Mouse (Mus musculus): ENCODE data around the gene Dis3l.
A peak's percentile ranks its signal among the peaks of the same experiment; 100 is the strongest.
"Not testable (repeated sequence)": the region's sequence is repeated elsewhere in the genome, so short reads cannot be mapped to it uniquely, and the experiment has no call there.

Dis3l gene

DNA sequence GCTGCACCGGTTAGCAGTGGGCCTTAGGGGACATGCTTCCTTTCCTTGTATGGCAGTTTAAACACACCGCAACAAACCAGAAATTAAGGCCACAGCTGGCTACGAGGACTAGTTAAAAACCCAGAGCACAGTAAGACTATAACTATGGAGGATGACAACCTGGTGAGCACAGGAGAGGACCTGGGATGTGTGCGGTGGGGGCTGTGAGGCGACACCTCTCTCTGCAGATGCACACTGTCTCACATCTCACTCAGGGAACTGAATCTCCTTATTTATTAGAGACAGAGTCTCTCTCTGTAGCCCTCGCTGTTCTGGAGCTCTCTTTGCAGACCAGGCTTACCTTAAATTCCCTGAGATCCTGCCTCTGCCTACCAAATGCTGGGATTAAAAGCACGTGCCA, 17.1 kb downstream of the Dis3l start:
- no peak for DNase-seq (ENCODE audit: extremely low spot score)

DNA sequence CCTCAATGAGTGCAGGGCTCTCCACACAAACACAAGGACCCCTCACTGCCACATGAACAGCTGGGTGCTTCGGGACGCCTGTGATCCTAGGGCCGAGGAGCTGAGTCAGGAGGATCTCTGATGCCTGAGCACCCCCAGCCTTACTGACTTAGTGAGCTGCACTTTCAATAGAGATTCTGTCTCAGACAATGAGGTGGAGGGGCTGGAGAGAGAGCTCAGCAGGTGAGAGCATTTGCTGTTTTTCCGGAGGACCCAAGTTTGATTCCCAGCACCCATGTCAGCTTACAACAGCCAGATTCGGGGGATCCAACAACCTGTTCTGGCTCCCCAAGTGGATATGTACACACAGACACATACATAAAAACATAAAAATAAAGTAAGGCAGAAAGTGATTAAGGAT, 24.1 kb downstream of the Dis3l start:
- DNase-seq (ENCODE audit: extremely low spot score), result no peak

DNA sequence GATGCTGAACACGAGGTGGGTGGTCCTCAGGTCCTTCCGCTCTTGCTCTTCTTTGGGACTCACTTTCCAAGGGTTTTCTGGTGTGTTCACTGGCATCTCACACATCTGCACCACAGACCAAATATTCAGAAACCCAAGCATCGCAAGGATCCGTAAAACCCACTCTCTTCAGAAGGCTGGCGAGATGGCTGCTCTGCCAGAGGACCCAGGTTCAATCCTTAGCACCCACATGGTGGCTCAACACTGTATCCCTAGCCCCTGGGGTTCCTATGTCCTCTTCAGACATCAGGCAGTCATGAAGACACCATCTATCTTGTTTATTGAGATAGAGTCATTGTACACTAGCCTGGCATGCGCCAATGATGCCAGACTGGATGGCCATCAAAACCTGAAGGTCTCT, 26.4 kb downstream of the Dis3l start:
- DNase-seq (ENCODE audit: extremely low spot score), result no peak

DNA sequence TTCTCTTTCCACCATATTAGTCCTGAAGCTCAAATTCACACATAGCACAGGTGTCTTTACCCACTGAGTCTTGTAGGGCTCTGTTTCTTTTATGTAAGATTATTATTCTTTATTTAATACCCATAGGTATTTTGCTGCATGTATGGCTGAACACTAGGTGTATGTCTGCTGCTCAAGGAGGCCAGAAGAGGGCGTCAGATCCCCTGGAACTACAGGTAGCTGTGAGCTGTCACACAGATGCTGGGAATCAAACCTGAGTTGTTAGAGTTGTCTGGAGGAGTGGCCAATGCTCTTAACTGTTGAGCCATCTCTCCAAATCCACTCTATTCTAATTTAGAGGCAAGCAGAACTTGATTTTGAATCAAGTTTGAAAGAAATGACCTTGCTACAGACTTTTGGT, 29.0 kb downstream of the Dis3l start:
- no peak for DNase-seq (ENCODE audit: extremely low spot score)

DNA sequence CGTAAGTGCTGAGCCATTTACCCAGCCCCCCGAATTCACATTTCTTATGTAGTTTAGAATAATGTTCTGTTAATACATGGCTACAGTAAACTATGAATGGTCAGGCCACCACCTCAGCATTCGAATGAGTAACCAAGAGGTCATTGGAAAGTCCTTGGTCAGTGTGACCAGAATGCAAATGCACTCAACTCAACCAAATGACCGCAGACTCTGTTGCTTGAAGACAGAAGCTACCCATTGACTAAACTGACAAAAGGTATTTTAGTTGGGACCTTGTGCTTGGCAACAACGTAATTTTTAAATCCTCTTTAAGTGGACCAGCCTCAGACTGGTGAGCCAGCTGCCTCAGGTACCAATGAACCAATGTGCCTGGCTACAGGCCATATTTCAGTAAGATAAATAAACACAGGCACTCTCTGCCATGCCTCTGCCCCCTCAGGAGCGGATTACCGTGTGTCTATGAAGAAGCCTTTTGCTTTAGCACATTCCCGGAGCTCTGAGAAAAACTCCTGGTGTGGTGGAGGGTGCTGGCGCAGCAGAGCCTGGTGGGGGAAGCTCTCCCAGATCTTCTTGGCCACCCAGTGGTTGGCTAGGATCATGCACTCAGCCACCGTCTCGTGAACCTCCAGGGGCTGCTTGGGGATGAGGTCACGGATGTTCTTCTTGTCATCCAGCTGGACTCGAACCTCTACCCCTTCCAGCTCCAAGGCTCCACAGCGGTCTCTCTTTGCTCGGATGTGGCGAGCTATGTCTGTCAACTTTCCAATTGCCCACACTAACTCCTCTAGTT, 29.9 kb downstream of the Dis3l start:
- no peak for DNase-seq (ENCODE audit: extremely low spot score)

- DNase-seq (ENCODE audit: extremely low spot score), result no peak
Measured at GRCm38 (mm10) chr9:64306476-64307312, 34.4 kb downstream of the Dis3l start.

GRCm38 (mm10) chr9:64303086-64303485, 38.0 kb downstream of the Dis3l start:
- not testable (repeated sequence) for DNase-seq (ENCODE audit: extremely low spot score)

DNA sequence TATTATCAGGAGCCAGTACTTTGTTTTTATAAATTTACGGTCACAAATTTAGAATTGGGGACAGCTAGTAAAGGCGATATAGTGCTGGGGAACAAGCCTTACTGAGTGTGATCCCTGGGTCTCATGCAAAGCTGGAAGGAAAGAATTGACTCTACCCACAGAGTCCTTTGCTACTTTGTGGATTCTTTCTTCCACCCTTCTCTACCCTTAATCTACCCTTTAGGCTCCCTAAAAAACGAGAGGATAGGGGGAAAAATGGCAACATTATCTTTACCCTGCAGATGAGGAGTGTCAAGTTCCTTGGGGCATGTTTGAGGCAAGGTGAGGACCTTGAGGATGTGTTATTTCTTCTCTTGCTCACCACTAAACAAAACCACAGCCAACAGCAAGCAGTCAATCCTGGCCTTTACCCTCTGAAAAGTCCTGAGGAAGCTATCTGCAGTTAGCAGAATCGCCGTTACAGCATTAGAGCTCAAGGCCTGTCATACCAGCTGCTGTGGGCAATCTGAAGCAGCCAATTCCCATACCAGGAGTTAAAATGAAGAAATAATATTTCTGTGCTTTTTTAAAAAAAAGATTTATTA, 58.6 kb downstream of the Dis3l start:
- no peak for DNase-seq (ENCODE audit: extremely low spot score)

- DNase-seq (ENCODE audit: extremely low spot score), result no peak
Measured at GRCm38 (mm10) chr9:64281781-64282178, 59.3 kb downstream of the Dis3l start.

GRCm38 (mm10) chr9:64281105-64281780, 59.8 kb downstream of the Dis3l start, which contains the start of gene Tipin:
Tipin (plus strand) TSS chr9:64281581.
- DNase-seq (ENCODE audit: extremely low spot score), result peak; percentile 98

DNA sequence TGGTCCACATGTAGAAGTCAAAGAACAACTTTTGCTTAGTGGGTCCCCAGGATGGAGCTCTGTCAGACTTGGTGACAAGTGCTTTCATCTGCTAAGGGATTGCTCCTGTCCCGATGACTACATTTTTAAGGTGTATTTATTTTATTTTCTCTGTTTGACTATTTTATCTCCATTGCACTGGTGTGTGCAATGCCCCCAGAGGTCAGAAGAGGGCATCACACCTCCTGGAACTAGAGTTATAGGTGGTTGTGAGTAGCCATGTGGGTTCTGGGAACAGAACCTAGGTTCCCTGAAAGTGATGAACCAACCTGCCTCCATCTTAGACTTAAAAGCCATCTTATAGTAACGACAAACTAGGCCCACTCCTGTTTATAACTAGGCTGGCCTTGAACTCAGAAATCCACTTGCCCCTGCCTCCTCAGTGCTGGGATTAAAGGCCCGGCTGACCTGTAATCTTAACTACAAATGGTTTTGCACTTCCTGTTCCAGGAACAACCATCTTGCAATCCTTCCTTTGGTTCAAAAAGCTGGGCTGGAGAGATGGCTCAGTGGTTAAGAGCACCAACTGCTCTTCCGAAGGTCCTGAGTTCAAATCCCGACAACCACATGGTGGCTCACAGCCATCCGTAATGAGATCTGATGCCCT, 62.3 kb downstream of the Dis3l start:
- no peak for DNase-seq (ENCODE audit: extremely low spot score)

DNA sequence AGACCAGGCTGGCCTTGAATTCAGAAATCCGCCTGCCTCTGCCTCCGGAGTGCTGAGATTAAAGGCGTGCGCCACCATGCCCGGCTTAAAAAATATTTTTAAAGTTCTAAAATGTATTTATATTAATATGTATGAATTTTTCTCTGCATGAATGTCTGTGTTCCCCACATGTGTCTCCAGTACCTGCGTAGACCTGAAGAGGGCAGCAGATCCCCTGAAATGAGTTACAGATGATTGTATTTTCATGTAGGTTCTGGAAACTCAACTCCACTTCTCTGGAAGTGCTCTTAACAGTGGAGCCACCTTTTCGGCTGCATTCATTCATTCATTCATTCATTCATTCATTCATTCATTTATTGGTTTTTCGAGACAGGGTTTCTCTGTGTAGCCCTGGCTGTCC, 63.4 kb downstream of the Dis3l start:
- DNase-seq (ENCODE audit: extremely low spot score), result peak; percentile 60

GRCm38 (mm10) chr9:64274919-64275318, 66.2 kb downstream of the Dis3l start:
- DNase-seq (ENCODE audit: extremely low spot score), result no peak

GRCm38 (mm10) chr9:64274291-64274690, 66.8 kb downstream of the Dis3l start:
- no peak for DNase-seq (ENCODE audit: extremely low spot score)

- DNase-seq (ENCODE audit: extremely low spot score), result no peak
Measured at GRCm38 (mm10) chr9:64273757-64274156, 67.3 kb downstream of the Dis3l start.

DNA sequence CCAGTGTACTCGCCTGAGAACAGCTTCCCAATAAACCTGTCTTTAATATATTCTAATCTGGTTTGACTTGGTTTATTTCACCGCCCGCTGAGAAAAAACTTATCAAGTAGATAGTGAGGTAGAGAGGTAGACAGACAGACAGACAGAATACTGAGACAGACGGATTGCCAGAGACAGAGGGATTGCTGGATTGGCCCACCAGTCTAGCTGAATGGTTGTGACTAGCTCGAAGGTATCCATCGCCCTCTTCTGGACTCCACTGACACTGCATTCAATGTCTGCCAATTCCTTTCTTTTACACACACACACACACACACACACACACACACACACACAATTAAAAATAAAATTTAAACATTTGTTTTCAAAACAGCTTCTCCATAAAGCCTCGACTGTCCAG, 68.5 kb downstream of the Dis3l start:
- peak; percentile 42 for DNase-seq (ENCODE audit: extremely low spot score)

DNA sequence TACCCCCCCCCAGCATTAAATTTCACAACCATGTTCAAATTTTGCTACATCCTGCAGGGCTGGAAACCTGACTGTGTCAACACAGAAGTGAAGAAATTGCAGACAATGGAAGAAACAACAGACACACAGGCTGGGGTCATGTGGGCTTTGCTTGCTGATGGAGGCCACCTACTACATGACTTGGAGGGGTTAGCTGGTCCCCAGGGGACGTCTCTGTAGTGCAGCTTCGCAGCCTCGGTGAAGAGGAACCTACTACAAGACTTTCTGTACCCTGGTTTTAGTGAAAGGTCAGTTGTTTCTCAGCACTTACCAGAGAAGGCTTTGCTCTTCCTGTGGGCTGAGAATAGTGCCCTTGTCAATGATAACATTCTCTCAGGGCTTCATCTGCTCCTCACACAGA, 69.8 kb downstream of the Dis3l start:
- DNase-seq (ENCODE audit: extremely low spot score), result no peak

DNA sequence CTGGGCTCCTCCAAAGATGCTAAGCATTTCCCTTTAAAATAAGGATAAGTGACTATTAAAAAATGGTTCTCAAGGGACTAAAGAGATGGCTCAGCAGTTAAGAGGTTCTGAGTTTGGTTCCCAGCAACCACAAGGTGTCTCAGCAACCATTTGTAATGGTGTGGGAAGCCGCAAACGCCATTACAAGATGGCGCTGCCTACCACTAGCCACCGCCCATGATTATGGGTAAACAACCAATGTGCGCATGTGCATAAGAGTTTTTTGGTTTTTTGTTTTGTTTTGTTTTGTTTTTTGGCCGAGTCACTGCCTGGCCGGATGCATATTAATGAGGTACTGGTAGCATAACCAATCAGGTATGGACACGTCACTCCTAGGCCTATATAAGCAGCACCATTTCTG, 72.3 kb downstream of the Dis3l start:
- not testable (repeated sequence) for DNase-seq (ENCODE audit: extremely low spot score)

DNA sequence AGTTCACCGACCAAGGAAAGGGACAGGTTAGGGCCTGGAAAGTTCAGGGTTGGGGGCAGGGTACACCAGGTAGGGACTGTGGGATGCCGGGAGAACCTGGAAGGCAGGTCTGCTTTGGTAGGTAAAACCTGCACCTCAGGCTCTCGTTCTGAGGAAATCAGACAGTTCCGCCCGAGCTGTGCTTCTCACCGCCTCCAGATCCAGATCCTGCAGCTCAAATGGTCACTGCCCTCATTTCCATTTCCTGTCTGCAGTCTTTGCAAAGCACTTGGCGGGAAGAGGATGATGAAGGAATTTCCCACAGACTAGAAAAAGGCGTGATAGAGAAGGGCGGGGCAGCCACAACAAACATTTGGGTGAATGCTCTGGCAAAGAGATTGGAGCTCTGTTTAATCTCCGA, 72.9 kb downstream of the Dis3l start:
- no peak for DNase-seq (ENCODE audit: extremely low spot score)

DNA sequence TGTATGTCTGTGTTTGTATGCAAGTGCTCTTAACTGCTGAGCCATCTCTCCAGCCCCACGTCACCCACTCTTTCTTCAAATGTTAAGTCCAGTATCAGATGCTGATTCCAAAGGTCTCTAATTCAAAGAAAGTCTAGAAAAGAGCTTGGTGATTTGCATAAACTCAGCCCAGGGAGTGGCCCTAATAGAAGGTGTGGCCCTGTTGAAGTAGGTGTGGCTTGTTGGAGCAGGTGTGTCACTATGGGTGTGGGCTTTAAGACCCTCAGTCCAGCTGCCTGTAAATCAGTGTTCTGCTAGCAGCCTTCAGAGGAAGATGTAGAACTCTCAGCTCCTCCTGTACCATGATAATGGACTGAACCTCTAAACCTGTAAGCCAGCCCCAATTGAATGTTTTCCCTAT, 73.9 kb downstream of the Dis3l start:
- DNase-seq (ENCODE audit: extremely low spot score), result no peak

GRCm38 (mm10) chr9:64264813-64265212, 76.3 kb downstream of the Dis3l start:
- DNase-seq (ENCODE audit: extremely low spot score), result no peak

DNA sequence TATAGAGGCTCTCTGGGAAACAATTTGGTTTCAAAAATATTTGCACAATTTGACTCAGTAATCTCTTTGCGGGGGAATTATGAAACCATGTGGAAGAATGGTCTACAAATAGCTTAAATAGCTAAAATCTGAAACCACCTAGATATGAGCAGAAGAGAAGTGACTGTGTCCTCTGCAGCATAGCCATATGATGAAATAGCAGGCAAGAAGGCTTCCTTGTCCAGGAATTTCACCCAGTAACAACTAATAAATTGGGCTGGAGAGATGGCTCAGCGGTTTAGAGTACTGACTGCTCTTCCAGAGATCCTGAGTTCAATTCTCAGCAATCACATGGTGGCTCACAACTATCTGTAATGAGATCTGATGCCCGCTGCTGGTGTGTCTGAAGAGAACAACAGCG, 80.1 kb downstream of the Dis3l start:
- no peak for DNase-seq (ENCODE audit: extremely low spot score)
